Mouse (Mus musculus) kidney, adult 2 months (tissue): ENCODE measurements at regions not wholly inside any gene's neighbourhood (a gene's known extent, or its start where the extent isn't known, plus 50 kb on each side); places are given as distances from the start of the nearest gene placed in this dataset.

Source experiments
- CTCF ChIP-seq: fragments of 200-500 bp; conservative IDR thresholded peaks from 2 replicates; pipeline ENCODE4 v1.5.1; 2011; ENCODE audit warnings: low read depth, mild to moderate bottlenecking, control low read depth, low read length, moderate library complexity, mixed read lengths; ENCODE audit not compliant: insufficient read depth, insufficient read length
- POLR2A ChIP-seq: fragments of 200-500 bp; IDR thresholded peaks from one replicate; pipeline ENCODE4 v1.6.1; 2011; ENCODE audit warnings: low read depth, low read length, control low read depth

GRCm38 (mm10) chr1:105188210-105188919 lies 168.1 kb downstream of the Rnf152 start:
- TF ChIP-seq CTCF = no peak
- TF ChIP-seq POLR2A = no peak
